Mouse (Mus musculus): ENCODE results near the gene Ahctf1.
A peak's percentile ranks its signal among the peaks of the same experiment; 100 is the strongest.
"Not testable (repeated sequence)": the region's sequence is repeated elsewhere in the genome, so short reads cannot be mapped to it uniquely, and the experiment has no call there.

The Ahctf1 gene

DNA sequence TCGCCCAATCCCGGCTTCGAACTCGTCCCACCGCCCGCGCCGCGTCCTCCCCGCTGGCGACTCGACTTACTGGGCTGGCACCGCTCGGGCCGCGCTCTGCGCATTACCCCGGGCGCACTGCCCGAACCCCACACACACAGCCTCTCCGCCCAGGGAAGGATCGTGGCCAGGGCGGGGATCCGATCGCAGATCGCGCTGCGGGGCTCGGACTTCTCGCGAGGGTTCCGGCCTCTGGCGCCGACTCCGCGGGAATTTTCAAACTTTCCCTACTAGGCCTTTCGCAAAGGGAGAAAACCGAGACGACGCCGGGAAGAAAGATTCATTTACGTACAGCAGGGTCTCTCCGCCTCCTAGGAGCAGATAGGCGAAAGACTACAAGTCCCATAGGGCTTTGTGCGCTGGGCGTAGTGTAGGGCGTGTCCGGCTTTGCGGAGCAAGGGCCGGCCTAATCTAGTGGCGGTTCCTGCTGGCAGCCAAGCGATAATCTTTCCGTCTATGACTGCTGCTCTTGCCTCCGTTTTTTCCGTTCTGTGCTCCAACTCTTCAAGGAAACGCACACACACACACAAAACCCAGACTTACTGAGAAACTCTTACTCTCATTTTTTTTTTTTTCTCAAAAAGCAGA, at the start of gene Ahctf1:
Ahctf1 (minus strand) TSS at position 168 of the 627 bp plus-strand sequence.
- DNase-seq: peak; percentile 98 to 99

DNA sequence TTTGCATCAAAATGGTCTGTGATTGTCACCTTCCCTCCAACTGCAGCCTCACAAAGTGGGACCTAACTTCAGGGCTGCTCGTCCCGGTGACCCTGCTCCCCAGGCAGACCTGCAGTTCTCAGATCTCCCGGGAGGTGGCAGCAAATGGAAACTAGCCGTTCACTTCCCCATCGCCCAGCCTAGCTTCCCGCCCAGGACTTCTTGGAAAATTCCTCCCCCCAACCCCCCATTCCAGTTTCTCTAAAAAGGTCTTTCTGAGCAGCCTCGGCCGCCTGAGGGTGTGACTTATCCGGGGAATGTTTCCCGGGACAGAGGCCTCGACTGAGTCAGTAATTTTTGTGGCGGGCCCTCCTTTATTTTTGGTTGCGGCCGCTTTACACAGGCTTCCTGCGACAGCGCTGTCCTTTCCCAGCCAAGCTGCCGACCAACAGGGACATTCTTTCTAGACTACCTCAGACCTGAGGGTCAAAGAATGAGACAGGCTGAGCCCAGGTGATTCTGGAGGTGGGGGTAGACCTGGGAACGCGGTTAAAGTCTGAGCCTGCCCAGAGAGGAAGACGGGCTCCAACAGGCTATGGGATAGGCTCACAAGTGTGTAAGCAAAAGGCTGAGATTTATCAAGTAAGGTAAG, 44.4 kb upstream of the Ahctf1 start:
- peak; percentile 95 to 97 for DNase-seq

DNA sequence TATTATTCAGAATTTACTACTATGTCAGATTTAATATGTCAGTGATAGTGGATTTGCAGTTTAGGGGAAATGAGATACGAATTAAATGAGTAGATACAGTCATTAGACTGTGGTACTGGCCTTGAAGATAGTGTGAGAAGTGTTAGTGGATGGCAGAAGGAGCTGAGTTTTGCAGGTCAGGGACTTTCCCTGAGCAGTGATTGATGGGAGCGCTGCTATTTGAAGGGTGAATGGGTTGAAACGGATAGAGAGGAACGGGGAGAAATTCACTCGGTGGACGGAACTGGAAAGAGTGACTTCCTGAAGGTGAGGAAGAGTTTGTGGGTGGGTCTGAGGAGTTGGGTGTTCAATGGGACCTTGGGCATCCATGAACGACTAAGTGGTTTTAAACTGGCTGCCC, 43.7 kb upstream of the Ahctf1 start:
- DNase-seq: no peak

- DNase-seq: no peak
These were observed 42.5 kb upstream of the Ahctf1 start for GRCm38 (mm10) chr1:179845832-179846499.

DNA sequence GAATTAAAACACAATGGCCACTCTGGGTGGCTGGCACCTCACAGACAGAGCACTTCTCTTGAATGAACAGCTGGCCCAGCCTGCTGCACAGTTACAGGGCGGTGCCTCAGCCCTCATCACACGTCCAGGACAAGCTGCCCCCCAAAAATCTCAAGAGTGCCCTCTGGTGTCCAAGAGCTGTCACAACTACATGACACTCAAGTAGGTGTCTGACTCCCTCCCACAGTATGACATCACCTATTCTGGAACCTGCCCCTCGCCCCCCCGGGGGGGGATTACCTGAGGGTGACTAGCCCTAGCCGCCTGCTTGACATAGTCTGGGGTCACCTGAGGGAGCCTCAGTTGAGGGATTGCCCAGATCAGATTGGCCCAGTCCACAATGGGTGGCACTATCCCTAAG, 41.4 kb upstream of the Ahctf1 start:
- peak; percentile 75 to 83 for DNase-seq

GRCm38 (mm10) chr1:179843981-179844380, 40.5 kb upstream of the Ahctf1 start:
- DNase-seq: no peak

DNA sequence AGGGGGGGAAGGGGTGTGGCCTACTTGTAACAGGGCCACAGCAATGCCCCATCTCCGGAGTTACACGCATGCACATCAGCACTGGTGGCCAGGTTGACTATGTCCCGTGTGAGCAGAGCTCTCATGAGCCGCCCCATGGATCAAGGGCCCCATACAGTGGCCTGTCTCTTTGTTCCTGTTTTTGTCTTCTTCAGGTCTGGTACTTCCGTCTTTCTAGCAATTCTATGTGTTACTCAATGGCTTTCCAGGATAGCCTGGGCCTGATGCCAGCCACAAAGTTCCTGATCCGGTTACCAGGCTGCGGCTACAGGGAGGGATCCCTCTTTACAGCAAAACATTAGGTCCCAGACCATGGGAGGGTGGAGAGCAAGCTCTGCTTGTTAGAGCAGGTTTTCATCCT, 39.1 kb upstream of the Ahctf1 start:
- peak; percentile 43 to 61 for DNase-seq

GRCm38 (mm10) chr1:179836426-179837404, 33.2 kb upstream of the Ahctf1 start:
- DNase-seq: peak; percentile 29 to 58

- DNase-seq: no peak
These were observed 32.4 kb upstream of the Ahctf1 start for GRCm38 (mm10) chr1:179835753-179836425.

GRCm38 (mm10) chr1:179833596-179833995, 30.1 kb upstream of the Ahctf1 start:
- DNase-seq: no peak

- DNase-seq: no peak
These were observed 29.3 kb upstream of the Ahctf1 start for GRCm38 (mm10) chr1:179832710-179833240.

GRCm38 (mm10) chr1:179828900-179829299, 25.4 kb upstream of the Ahctf1 start:
- no peak for DNase-seq

- DNase-seq: no peak
These were observed 24.6 kb upstream of the Ahctf1 start for GRCm38 (mm10) chr1:179828051-179828450.

DNA sequence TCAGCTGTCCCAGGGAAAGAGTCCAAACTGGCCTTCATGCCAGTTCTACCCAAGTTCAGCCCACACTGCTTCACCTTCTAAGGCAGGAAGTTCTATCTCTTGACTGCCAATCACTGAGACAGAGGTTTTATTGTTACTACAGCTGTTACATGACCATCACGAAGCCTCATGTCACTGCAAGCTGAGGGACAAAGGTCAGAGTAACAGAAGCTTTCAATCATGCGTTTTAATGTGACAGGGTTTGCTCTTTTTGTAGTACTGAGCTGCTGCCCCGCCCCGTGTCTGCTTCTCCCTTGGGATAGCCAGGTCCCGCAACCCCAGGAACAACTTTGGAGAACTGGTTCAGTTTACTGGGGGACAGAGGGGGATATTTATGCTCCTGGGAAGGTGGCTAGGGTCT, 21.1 kb upstream of the Ahctf1 start:
- DNase-seq: no peak

- not testable (repeated sequence) for DNase-seq
These were observed 15.2 kb upstream of the Ahctf1 start for GRCm38 (mm10) chr1:179818490-179819278.

- DNase-seq: no peak
These were observed 11.1 kb upstream of the Ahctf1 start for GRCm38 (mm10) chr1:179814616-179815015.

DNA sequence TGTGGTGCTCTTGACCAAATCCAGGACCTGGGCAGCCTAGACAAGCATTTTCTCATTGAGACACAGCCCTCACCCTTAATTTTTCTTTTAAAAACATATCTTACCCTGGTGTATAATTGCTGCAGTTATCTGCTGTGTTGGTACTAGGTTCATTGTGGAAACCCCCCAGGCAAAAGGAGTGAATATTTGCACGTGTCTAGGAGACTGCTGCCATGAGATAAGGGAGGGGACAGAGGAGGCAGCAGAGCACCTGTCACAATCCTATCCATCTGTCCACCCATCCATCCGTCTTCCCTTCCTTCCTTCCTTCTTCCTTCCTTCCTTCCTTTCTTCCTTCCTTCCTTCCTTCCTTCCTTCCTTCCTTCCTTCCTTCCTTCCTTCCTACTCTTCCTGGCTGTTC, 9.9 kb upstream of the Ahctf1 start:
- DNase-seq: no peak

- no peak for DNase-seq
These were observed 4.8 kb upstream of the Ahctf1 start for GRCm38 (mm10) chr1:179808300-179808699.

GRCm38 (mm10) chr1:179807468-179807867, 4.0 kb upstream of the Ahctf1 start:
- DNase-seq: no peak

- DNase-seq: peak in 1 of 2 experiments; percentile 17
These were observed 2.3 kb upstream of the Ahctf1 start for GRCm38 (mm10) chr1:179805751-179806150.

All from kidney, postnatal 4 days (tissue).